ENCODE assay signal across 28 mouse cellular contexts in the genomic region with DNA sequence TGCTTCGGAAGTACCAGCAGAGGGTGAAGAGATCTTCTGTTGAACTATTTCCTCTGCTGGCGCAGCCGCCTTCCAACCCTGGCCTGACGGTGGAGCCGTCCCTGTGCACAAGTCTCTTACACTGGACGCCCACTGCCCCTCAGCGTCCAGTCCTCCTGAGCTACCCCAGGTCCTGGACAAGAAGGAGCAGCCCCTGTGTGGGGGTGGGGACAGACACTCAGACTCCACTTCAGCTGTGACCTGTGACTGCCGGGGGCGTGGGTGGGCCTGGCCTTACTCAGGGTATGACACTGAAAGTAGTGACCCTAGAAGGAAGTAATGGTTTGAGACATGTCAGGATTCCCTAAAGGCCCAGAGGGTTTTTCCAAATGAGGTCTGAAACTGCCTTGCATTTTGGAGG.
DNase-seq lines count a peak whose midpoint lies in the region; ATAC-seq lines count a peak whose summit lies in the region.
"Had no signal": no experiment of that assay in that cellular context is flagged by ENCODE, and none has a peak within 500 bp of the region (broad histone marks: within the 10 kb centered on the region; RNA-seq: fewer than 3 reads in every experiment).

No protein-coding gene starts in this region.

- DNase-seq in heart, adult 11 months: peak; percentile 91
- no peak for DNase-seq in heart, postnatal 14 days
- DNase-seq in liver, embryonic 11.5 days (ENCODE audit: low spot score): no peak
- DNase-seq in liver: no peak
- DNase-seq in liver, embryonic 13.5 days: no peak
- no peak for DNase-seq in right cerebral cortex, postnatal 36 days (ENCODE audit: low spot score in 2 of 2)
- DNase-seq: adrenal gland, adult 8-10 months; cerebellum, adult 8-10 months; cerebellum, postnatal 25 days; gastrocnemius, postnatal 25 days; heart, adult 18-20 months; kidney, adult 9 months; kidney, postnatal 14 days; lung, adult 18-20 months; lung, postnatal 4 days; right cerebral cortex, postnatal 14 days; thymus, postnatal 14 days had no signal

- H3K36me3 ChIP-seq in liver, embryonic 11.5 days (ENCODE audit: control insufficient read depth, insufficient read depth, low read length): peaks cover 27% of the 10 kb centered on the region
- peaks cover 91% of the 10 kb centered on the region for H3K36me3 ChIP-seq in liver, embryonic 13.5 days

- no peak for ATAC-seq in liver, embryonic 11.5 days (replicated peaks; ENCODE audit: low FRiP score)
- no peak for ATAC-seq in liver, embryonic 13.5 days (ENCODE audit: low read depth)
- ATAC-seq in megakaryocyte-erythroid progenitor cell, adult 5-6 weeks (replicated peaks; ENCODE audit: low FRiP score, low TSS enrichment, poor library complexity, severe bottlenecking): 0 out of 2 replicates have a peak, but pooled peaks have one; percentile 1
- ATAC-seq: forebrain, embryonic 13.5 days; intestine, postnatal 0 days; lung, postnatal 0 days had no signal

- WGBS in liver, embryonic 11.5 days: 86% methylated on average over 9 of the region's 9 CpGs
- 81% methylated on average over 9 of the region's 9 CpGs for WGBS in liver, embryonic 13.5 days (ENCODE audit: insufficient replicate concordance)

- peak overlapping the region; percentile 41 for H3K9ac ChIP-seq in liver, embryonic 11.5 days (ENCODE audit: low read depth, low read length)
- H3K9ac ChIP-seq in liver, embryonic 13.5 days: peak overlapping the region; percentile 51
- H3K9ac ChIP-seq: forebrain, embryonic 13.5 days; heart, embryonic 15.5 days; hindbrain, embryonic 14.5 days; limb, embryonic 12.5 days had no signal

- no peaks in the 10 kb centered on the region for H3K9me3 ChIP-seq in liver, embryonic 11.5 days (ENCODE audit: control insufficient read depth, low read length)
- no peaks in the 10 kb centered on the region for H3K9me3 ChIP-seq in liver, embryonic 13.5 days (replicated peaks)
- H3K9me3 ChIP-seq: forebrain, embryonic 13.5 days; heart, embryonic 15.5 days; limb, embryonic 12.5 days had no signal

- no peaks in the 10 kb centered on the region for H3K27me3 ChIP-seq in liver, embryonic 11.5 days (replicated peaks; ENCODE audit: control insufficient read depth, insufficient read depth, low read length)
- H3K27me3 ChIP-seq in liver, embryonic 13.5 days: no peaks in the 10 kb centered on the region
- H3K27me3 ChIP-seq: CH12.LX; forebrain, embryonic 13.5 days; heart, embryonic 15.5 days; limb, embryonic 12.5 days had no signal

- peak overlapping the region; percentile 85 for H3K27ac ChIP-seq in liver, embryonic 11.5 days (ENCODE audit: low read depth, low read length)
- H3K27ac ChIP-seq in liver, embryonic 13.5 days: peak overlapping the region; percentile 86
- H3K27ac ChIP-seq: forebrain, embryonic 13.5 days; heart, embryonic 15.5 days; hindbrain, embryonic 14.5 days; layer of hippocampus, adult 2 months; left cerebral cortex, adult 2 months; limb, embryonic 12.5 days had no signal

- peaks cover 24% of the 10 kb centered on the region for H3K4me1 ChIP-seq in liver, embryonic 11.5 days (replicated peaks; ENCODE audit: control insufficient read depth, insufficient read depth, low read length)
- peaks cover 62% of the 10 kb centered on the region for H3K4me1 ChIP-seq in liver, embryonic 13.5 days (replicated peaks)

- H3K4me3 ChIP-seq in liver, embryonic 11.5 days (ENCODE audit: low read depth, low read length): no peak overlapping the region
- H3K4me3 ChIP-seq in liver, embryonic 13.5 days (replicated peaks): no peak overlapping the region
- H3K4me3 ChIP-seq: forebrain, embryonic 13.5 days; heart, embryonic 15.5 days; layer of hippocampus, adult 2 months; left cerebral cortex, adult 2 months; limb, embryonic 12.5 days had no signal

- intact Hi-C loops in heart, postnatal 14 days (cut with DNase I): no loop called here

- H3K4me2 ChIP-seq in liver, embryonic 11.5 days: peak overlapping the region; percentile 44
- peak overlapping the region; percentile 48 for H3K4me2 ChIP-seq in liver, embryonic 13.5 days
- H3K4me2 ChIP-seq: forebrain, embryonic 13.5 days; heart, embryonic 15.5 days; hindbrain, embryonic 14.5 days; limb, embryonic 12.5 days; midbrain, embryonic 11.5 days had no signal
